Mouse (Mus musculus): ENCODE measurements at regions not wholly inside any gene's neighbourhood (a gene's known extent, or its start where the extent isn't known, plus 50 kb on each side); places are given as distances from the start of the nearest gene placed in this dataset.
A peak's percentile ranks its signal among the peaks of the same experiment; 100 is the strongest.

- no peaks in the 10 kb centered on the region for H3K9me3 ChIP-seq (ENCODE audit: control insufficient read depth, low read length)
- H3K27ac ChIP-seq, result no peak overlapping the region
- no peak overlapping the region for H3K4me2 ChIP-seq (replicated peaks)
- no peaks in the 10 kb centered on the region for H3K36me3 ChIP-seq (replicated peaks; ENCODE audit: control insufficient read depth, insufficient read depth)
- H3K27me3 ChIP-seq (ENCODE audit: control insufficient read depth, insufficient read depth, low read length), result no peaks in the 10 kb centered on the region
- H3K4me1 ChIP-seq (replicated peaks; ENCODE audit: control insufficient read depth, insufficient read depth, low read length), result no peaks in the 10 kb centered on the region
- ATAC-seq (ENCODE audit: low FRiP score) (no peak), DNase-seq (ENCODE audit: low spot score) (no peak)
- H3K9ac ChIP-seq, result no peak overlapping the region
- no peak overlapping the region for H3K4me3 ChIP-seq (replicated peaks; ENCODE audit: low read length)
These were observed 74.3 kb upstream of the Aff3 start for GRCm38 (mm10) chr1:38739018-38739417.

GRCm38 (mm10) chr1:38735768-38736167, 71.0 kb upstream of the Aff3 start:
- no peak overlapping the region for H3K27ac ChIP-seq
- H3K9me3 ChIP-seq (ENCODE audit: control insufficient read depth, low read length), result no peaks in the 10 kb centered on the region
- WGBS, result 77% methylated on average over 8 of the region's 8 CpGs
- no peak overlapping the region for H3K9ac ChIP-seq
- H3K4me3 ChIP-seq (replicated peaks; ENCODE audit: low read length), result no peak overlapping the region
- DNase-seq (ENCODE audit: low spot score) (no peak), ATAC-seq (ENCODE audit: low FRiP score) (no peak)
- H3K4me1 ChIP-seq (replicated peaks; ENCODE audit: control insufficient read depth, insufficient read depth, low read length), result no peaks in the 10 kb centered on the region
- no peak overlapping the region for H3K4me2 ChIP-seq (replicated peaks)
- no peaks in the 10 kb centered on the region for H3K27me3 ChIP-seq (ENCODE audit: control insufficient read depth, insufficient read depth, low read length)
- no peaks in the 10 kb centered on the region for H3K36me3 ChIP-seq (replicated peaks; ENCODE audit: control insufficient read depth, insufficient read depth)

- H3K27ac ChIP-seq, result no peak overlapping the region
- no peak overlapping the region for H3K9ac ChIP-seq
- peaks cover 15% of the 10 kb centered on the region for H3K4me1 ChIP-seq (replicated peaks; ENCODE audit: control insufficient read depth, insufficient read depth, low read length)
- ATAC-seq (ENCODE audit: low FRiP score) (no peak), DNase-seq (ENCODE audit: low spot score) (no peak)
- no peaks in the 10 kb centered on the region for H3K27me3 ChIP-seq (ENCODE audit: control insufficient read depth, insufficient read depth, low read length)
- no peaks in the 10 kb centered on the region for H3K36me3 ChIP-seq (replicated peaks; ENCODE audit: control insufficient read depth, insufficient read depth)
- no peaks in the 10 kb centered on the region for H3K9me3 ChIP-seq (ENCODE audit: control insufficient read depth, low read length)
- no peak overlapping the region for H3K4me2 ChIP-seq (replicated peaks)
- no peak overlapping the region for H3K4me3 ChIP-seq (replicated peaks; ENCODE audit: low read length)
These were observed 68.4 kb upstream of the Aff3 start for GRCm38 (mm10) chr1:38733201-38733600.

- H3K4me2 ChIP-seq (replicated peaks), result no peak overlapping the region
- H3K4me3 ChIP-seq (replicated peaks; ENCODE audit: low read length), result no peak overlapping the region
- no peak overlapping the region for H3K9ac ChIP-seq
- 76% methylated on average over 10 of the region's 10 CpGs for WGBS
- no peaks in the 10 kb centered on the region for H3K36me3 ChIP-seq (replicated peaks; ENCODE audit: control insufficient read depth, insufficient read depth)
- ATAC-seq (ENCODE audit: low FRiP score) (0 out of 2 replicates have a peak, but pooled peaks have one; percentile 31), DNase-seq (ENCODE audit: low spot score) (no peak)
- H3K9me3 ChIP-seq (ENCODE audit: control insufficient read depth, low read length), result no peaks in the 10 kb centered on the region
- H3K27ac ChIP-seq, result no peak overlapping the region
- H3K27me3 ChIP-seq (ENCODE audit: control insufficient read depth, insufficient read depth, low read length), result no peaks in the 10 kb centered on the region
- H3K4me1 ChIP-seq (replicated peaks; ENCODE audit: control insufficient read depth, insufficient read depth, low read length), result peaks cover 15% of the 10 kb centered on the region
These were observed 65.4 kb upstream of the Aff3 start for GRCm38 (mm10) chr1:38729977-38730782.

- H3K9ac ChIP-seq, result no peak overlapping the region
- H3K9me3 ChIP-seq (ENCODE audit: control insufficient read depth, low read length), result no peaks in the 10 kb centered on the region; the same call in 1 of the 2 replicates
- H3K4me1 ChIP-seq (replicated peaks; ENCODE audit: control insufficient read depth, insufficient read depth, low read length), result peaks cover 15% of the 10 kb centered on the region
- no peak for ATAC-seq (ENCODE audit: low FRiP score)
- no peak for DNase-seq (ENCODE audit: low spot score)
- no peak overlapping the region for H3K4me3 ChIP-seq (replicated peaks; ENCODE audit: low read length)
- H3K27me3 ChIP-seq (ENCODE audit: control insufficient read depth, insufficient read depth, low read length), result no peaks in the 10 kb centered on the region
- no peak overlapping the region for H3K27ac ChIP-seq
- 76% methylated on average over 9 of the region's 9 CpGs for WGBS
- no peak overlapping the region for H3K4me2 ChIP-seq (replicated peaks)
- no peaks in the 10 kb centered on the region for H3K36me3 ChIP-seq (replicated peaks; ENCODE audit: control insufficient read depth, insufficient read depth)
These were observed 61.0 kb upstream of the Aff3 start for GRCm38 (mm10) chr1:38725805-38726204.

- no peak for ATAC-seq (ENCODE audit: low FRiP score)
- H3K4me3 ChIP-seq (replicated peaks; ENCODE audit: low read length), result no peak overlapping the region
- no peak overlapping the region for H3K9ac ChIP-seq
- no peaks in the 10 kb centered on the region for H3K36me3 ChIP-seq (replicated peaks; ENCODE audit: control insufficient read depth, insufficient read depth)
- no peaks in the 10 kb centered on the region; the same call in 1 of the 2 replicates for H3K9me3 ChIP-seq (ENCODE audit: control insufficient read depth, low read length)
- no peak overlapping the region for H3K27ac ChIP-seq
- 93% methylated on average over 14 of the region's 14 CpGs for WGBS
- H3K27me3 ChIP-seq (ENCODE audit: control insufficient read depth, insufficient read depth, low read length), result no peaks in the 10 kb centered on the region
- peaks cover 8% of the 10 kb centered on the region; the same call in 1 of the 2 replicates for H3K4me1 ChIP-seq (replicated peaks; ENCODE audit: control insufficient read depth, insufficient read depth, low read length)
- no peak overlapping the region for H3K4me2 ChIP-seq (replicated peaks)
- no peak for DNase-seq (ENCODE audit: low spot score)
These were observed 59.9 kb upstream of the Aff3 start for GRCm38 (mm10) chr1:38724631-38725030.

- no peaks in the 10 kb centered on the region for H3K27me3 ChIP-seq (ENCODE audit: control insufficient read depth, insufficient read depth, low read length)
- H3K36me3 ChIP-seq (replicated peaks; ENCODE audit: control insufficient read depth, insufficient read depth), result no peaks in the 10 kb centered on the region
- H3K27ac ChIP-seq, result no peak overlapping the region
- no peak for DNase-seq (ENCODE audit: low spot score)
- 80% methylated on average over 10 of the region's 10 CpGs for WGBS
- no peak overlapping the region for H3K4me3 ChIP-seq (replicated peaks; ENCODE audit: low read length)
- H3K4me1 ChIP-seq (replicated peaks; ENCODE audit: control insufficient read depth, insufficient read depth, low read length), result no peaks in the 10 kb centered on the region
- H3K4me2 ChIP-seq (replicated peaks), result no peak overlapping the region
- no peaks in the 10 kb centered on the region; the same call in 1 of the 2 replicates for H3K9me3 ChIP-seq (ENCODE audit: control insufficient read depth, low read length)
- ATAC-seq (ENCODE audit: low FRiP score), result no peak
- no peak overlapping the region for H3K9ac ChIP-seq
These were observed 57.4 kb upstream of the Aff3 start for GRCm38 (mm10) chr1:38722155-38722554.

GRCm38 (mm10) chr1:38720287-38720686, 55.5 kb upstream of the Aff3 start:
- H3K4me3 ChIP-seq (replicated peaks; ENCODE audit: low read length), result no peak overlapping the region
- H3K4me1 ChIP-seq (replicated peaks; ENCODE audit: control insufficient read depth, insufficient read depth, low read length), result no peaks in the 10 kb centered on the region
- no peaks in the 10 kb centered on the region for H3K27me3 ChIP-seq (ENCODE audit: control insufficient read depth, insufficient read depth, low read length)
- DNase-seq (ENCODE audit: low spot score) (no peak), ATAC-seq (ENCODE audit: low FRiP score) (no peak)
- no peaks in the 10 kb centered on the region; the same call in 1 of the 2 replicates for H3K9me3 ChIP-seq (ENCODE audit: control insufficient read depth, low read length)
- WGBS, result 43% methylated on average over 9 of the region's 9 CpGs
- no peaks in the 10 kb centered on the region for H3K36me3 ChIP-seq (replicated peaks; ENCODE audit: control insufficient read depth, insufficient read depth)
- H3K4me2 ChIP-seq (replicated peaks), result no peak overlapping the region
- no peak overlapping the region for H3K27ac ChIP-seq
- no peak overlapping the region for H3K9ac ChIP-seq

- Histone ChIP-seq H3K36me3 (replicated peaks; ENCODE audit: control insufficient read depth, insufficient read depth) (no peaks in the 10 kb centered on the region), H3K27me3 (ENCODE audit: control insufficient read depth, insufficient read depth, low read length) (no peaks in the 10 kb centered on the region), H3K4me3 (replicated peaks; ENCODE audit: low read length) (no peak overlapping the region), H3K27ac (no peak overlapping the region), H3K9me3 (ENCODE audit: control insufficient read depth, low read length) (no peaks in the 10 kb centered on the region), H3K4me1 (replicated peaks; ENCODE audit: control insufficient read depth, insufficient read depth, low read length) (no peaks in the 10 kb centered on the region), H3K9ac (no peak overlapping the region), H3K4me2 (replicated peaks) (no peak overlapping the region)
- WGBS, result 82% methylated on average over 4 of the region's 4 CpGs
- no peak for ATAC-seq (ENCODE audit: low FRiP score)
- no peak for DNase-seq (ENCODE audit: low spot score)
These were observed 50.9 kb upstream of the Aff3 start for GRCm38 (mm10) chr1:38715621-38716020.
